Mouse (Mus musculus): ENCODE results near the gene Zcchc10. TPM values are rescaled to one million over a fixed set of nuclear protein-coding genes. Genes with fewer than 3 reads are reported as not detected.
"Not testable (repeated sequence)": the region's sequence is repeated elsewhere in the genome, so short reads cannot be mapped to it uniquely, and the experiment has no call there.

Zcchc10 gene
- polyA plus RNA-seq, 1 experiment, result 10.4 TPM

- no peak overlapping the region for H3K4me3 ChIP-seq (ENCODE audit: insufficient read depth, low read depth, low read length)
- H3K27ac ChIP-seq (replicated peaks; ENCODE audit: low read depth, low read length), result no peak overlapping the region
- peaks cover 12% of the 10 kb centered on the region; the same call in 1 of the 2 replicates for H3K4me1 ChIP-seq (ENCODE audit: control insufficient read depth, insufficient read depth, insufficient read length, low read length)
Observed at GRCm38 (mm10) chr11:53306965-53307364, 17.5 kb upstream of the Zcchc10 start.

DNA sequence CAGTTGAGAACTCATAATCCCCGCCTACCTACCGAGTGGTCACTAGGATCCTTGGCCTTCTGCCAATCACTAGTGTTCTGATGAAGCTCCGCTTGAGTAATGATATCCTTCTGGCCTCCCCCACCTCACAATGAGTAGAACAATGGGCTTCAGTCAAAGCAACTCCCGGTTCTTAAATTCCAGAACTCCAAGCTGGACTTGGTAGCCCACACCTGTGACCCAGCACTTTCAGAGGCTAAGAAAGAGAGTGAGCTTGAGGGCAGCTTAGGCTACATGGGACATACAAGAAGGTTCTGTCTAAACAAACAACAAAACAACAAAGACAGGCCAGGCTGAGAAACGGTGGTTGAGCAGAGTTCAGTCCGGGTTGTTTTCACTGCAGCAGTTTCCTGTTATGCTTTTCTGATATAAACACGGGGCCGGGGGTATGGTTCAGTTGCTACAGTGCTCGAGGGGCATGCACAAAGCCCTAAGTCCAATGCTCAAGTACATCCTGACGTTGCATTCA lies 16.9 kb upstream of the Zcchc10 start:
- Histone ChIP-seq H3K27ac (replicated peaks; ENCODE audit: low read depth, low read length) (peak overlapping the region; percentile 99), H3K4me3 (ENCODE audit: insufficient read depth, low read depth, low read length) (no peak overlapping the region), H3K4me1 (ENCODE audit: control insufficient read depth, insufficient read depth, insufficient read length, low read length) (peaks cover 12% of the 10 kb centered on the region; the same call in 1 of the 2 replicates)

DNA sequence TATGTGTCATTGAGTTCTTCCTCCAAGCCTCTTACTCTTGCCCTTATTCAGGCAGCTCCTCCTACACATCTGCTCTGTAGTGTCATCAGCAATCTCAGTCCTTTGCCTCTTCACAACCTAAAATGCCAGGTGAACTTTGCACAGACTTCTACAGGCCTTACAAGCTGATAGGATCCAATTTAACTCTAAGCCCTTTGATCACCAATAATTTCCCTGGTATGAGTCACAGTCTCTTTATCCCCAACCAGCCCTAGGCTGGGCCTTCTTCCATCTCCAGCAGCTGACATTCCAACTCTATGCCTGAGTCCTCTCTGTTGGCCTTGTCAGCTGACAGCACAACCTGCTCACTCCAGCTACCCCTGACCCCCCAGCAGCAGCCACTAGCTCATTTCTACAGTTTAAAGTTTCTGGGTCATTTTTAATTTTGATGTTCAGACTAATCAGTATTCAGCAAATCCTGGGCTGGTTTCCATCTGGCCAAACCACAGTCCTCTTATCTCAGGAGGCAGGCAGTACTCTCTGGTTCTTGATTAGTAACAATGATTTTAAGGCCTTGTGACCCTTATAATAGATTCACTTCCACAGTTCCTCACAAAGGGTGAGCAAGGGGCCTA lies 16.1 kb upstream of the Zcchc10 start:
- no peak overlapping the region for H3K4me3 ChIP-seq (ENCODE audit: insufficient read depth, low read depth, low read length)
- H3K4me1 ChIP-seq (ENCODE audit: control insufficient read depth, insufficient read depth, insufficient read length, low read length), result peaks cover 12% of the 10 kb centered on the region; the same call in 1 of the 2 replicates
- peak overlapping the region; percentile 99 for H3K27ac ChIP-seq (replicated peaks; ENCODE audit: low read depth, low read length)

GRCm38 (mm10) chr11:53308884-53309310 lies 15.6 kb upstream of the Zcchc10 start:
- Histone ChIP-seq H3K4me3 (ENCODE audit: insufficient read depth, low read depth, low read length) (no peak overlapping the region), H3K4me1 (ENCODE audit: control insufficient read depth, insufficient read depth, insufficient read length, low read length) (peaks cover 12% of the 10 kb centered on the region; the same call in 1 of the 2 replicates), H3K27ac (replicated peaks; ENCODE audit: low read depth, low read length) (peak overlapping the region; percentile 99)

GRCm38 (mm10) chr11:53311385-53311784 lies 13.1 kb upstream of the Zcchc10 start:
- H3K4me1 ChIP-seq (ENCODE audit: control insufficient read depth, insufficient read depth, insufficient read length, low read length), result peaks cover 12% of the 10 kb centered on the region; the same call in 1 of the 2 replicates
- H3K27ac ChIP-seq (replicated peaks; ENCODE audit: low read depth, low read length), result no peak overlapping the region
- H3K4me3 ChIP-seq (ENCODE audit: insufficient read depth, low read depth, low read length), result no peak overlapping the region

DNA sequence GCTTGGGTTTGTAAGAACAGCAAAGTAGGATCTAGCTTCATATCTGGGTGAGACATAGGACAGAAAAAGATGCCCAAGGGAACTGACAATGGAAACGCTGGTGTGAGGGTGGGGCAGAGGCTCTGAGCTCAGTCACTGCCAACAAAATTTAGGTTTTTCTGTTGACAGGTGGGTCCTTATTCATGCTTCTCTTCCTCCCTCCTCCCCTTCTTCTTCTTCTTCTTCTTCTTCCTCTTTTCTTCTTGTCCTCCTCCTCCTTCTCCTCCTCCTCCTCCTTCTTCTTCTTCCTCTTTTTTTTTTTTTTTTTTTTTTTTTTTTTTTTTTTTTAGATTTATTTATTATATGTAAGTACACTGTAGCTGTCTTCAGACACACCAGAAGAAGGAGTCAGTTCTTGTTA lies 11.7 kb upstream of the Zcchc10 start:
- H3K27ac ChIP-seq (replicated peaks; ENCODE audit: low read depth, low read length); H3K4me3 ChIP-seq (ENCODE audit: insufficient read depth, low read depth, low read length); H3K4me1 ChIP-seq (ENCODE audit: control insufficient read depth, insufficient read depth, insufficient read length, low read length): not testable (repeated sequence)

GRCm38 (mm10) chr11:53314770-53315173 lies 9.7 kb upstream of the Zcchc10 start:
- H3K4me3 ChIP-seq (ENCODE audit: insufficient read depth, low read depth, low read length), result no peak overlapping the region
- no peak overlapping the region for H3K27ac ChIP-seq (replicated peaks; ENCODE audit: low read depth, low read length)
- no peaks in the 10 kb centered on the region for H3K4me1 ChIP-seq (ENCODE audit: control insufficient read depth, insufficient read depth, insufficient read length, low read length)

GRCm38 (mm10) chr11:53316996-53317395 lies 7.5 kb upstream of the Zcchc10 start:
- H3K4me3 ChIP-seq (ENCODE audit: insufficient read depth, low read depth, low read length), result no peak overlapping the region
- no peak overlapping the region for H3K27ac ChIP-seq (replicated peaks; ENCODE audit: low read depth, low read length)
- H3K4me1 ChIP-seq (ENCODE audit: control insufficient read depth, insufficient read depth, insufficient read length, low read length), result no peaks in the 10 kb centered on the region

DNA sequence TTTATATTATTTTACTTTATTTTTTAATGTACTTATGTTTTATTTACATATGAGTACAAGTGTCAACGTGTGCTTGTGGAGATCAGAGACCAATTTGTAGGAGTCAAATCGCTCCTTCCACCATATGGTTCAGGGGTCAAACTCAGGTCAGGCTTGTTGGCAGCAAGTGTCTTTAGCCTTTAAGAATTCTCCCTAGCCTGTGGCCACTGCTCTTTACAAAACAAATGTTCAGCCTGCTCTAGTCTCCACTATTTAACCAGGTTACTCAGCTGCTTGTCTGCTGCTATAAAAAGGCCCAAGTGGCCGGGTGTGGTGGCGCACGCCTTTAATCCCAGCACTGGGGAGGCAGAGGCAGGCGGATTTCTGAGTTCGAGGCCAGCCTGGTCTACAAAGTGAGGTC lies 6.4 kb upstream of the Zcchc10 start:
- Histone ChIP-seq H3K27ac (replicated peaks; ENCODE audit: low read depth, low read length) (no peak overlapping the region), H3K4me1 (ENCODE audit: control insufficient read depth, insufficient read depth, insufficient read length, low read length) (no peaks in the 10 kb centered on the region), H3K4me3 (ENCODE audit: insufficient read depth, low read depth, low read length) (no peak overlapping the region)

GRCm38 (mm10) chr11:53318568-53318967 lies 5.9 kb upstream of the Zcchc10 start:
- H3K4me3 ChIP-seq (ENCODE audit: insufficient read depth, low read depth, low read length); H3K27ac ChIP-seq (replicated peaks; ENCODE audit: low read depth, low read length); H3K4me1 ChIP-seq (ENCODE audit: control insufficient read depth, insufficient read depth, insufficient read length, low read length): not testable (repeated sequence)

DNA sequence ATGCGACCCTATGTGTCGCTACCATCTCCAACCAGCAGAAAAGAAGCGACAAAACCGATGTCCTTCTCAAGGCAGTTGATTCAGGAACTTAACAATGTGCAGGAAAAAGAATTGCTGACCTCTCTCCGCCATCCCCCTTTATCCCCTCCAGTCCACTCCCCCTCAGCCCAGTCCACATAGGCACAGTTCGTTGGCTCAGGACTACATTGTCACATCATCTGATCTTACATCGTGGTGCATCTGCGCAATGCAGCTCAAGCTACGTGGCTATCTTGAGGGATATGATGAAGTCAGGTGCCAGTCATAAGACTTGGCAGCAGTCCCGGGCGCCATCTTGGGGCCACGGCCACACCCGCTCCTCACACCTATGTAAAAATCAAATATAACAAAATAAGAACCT lies 4.6 kb upstream of the Zcchc10 start:
- H3K4me3 ChIP-seq (ENCODE audit: insufficient read depth, low read depth, low read length); H3K4me1 ChIP-seq (ENCODE audit: control insufficient read depth, insufficient read depth, insufficient read length, low read length); H3K27ac ChIP-seq (replicated peaks; ENCODE audit: low read depth, low read length): not testable (repeated sequence)

- no peak overlapping the region for H3K27ac ChIP-seq (replicated peaks; ENCODE audit: low read depth, low read length)
- peaks cover 3% of the 10 kb centered on the region; the same call in 1 of the 2 replicates for H3K4me1 ChIP-seq (ENCODE audit: control insufficient read depth, insufficient read depth, insufficient read length, low read length)
- no peak overlapping the region for H3K4me3 ChIP-seq (ENCODE audit: insufficient read depth, low read depth, low read length)
Observed at GRCm38 (mm10) chr11:53330325-53330724, 5.8 kb downstream of the Zcchc10 start.

DNA sequence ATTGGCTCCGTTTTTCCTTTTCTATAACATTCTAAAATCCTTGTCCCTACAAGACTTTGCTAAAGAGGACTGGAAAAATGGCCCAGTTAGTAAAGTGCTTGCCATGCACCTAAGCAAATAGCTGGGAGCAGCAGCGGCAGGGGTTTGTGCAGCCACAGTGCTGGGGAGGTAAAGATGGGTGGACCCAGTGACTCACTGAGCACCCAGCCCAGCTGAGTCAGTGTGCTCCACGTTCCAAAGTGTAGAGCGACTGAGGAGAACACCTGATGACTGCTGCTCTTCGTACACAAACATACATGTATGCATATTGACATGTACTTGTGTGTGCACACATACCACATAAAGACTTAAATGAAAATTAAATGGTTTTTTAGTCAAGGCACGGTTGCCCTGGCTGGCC lies 6.6 kb downstream of the Zcchc10 start:
- Histone ChIP-seq H3K4me3 (ENCODE audit: insufficient read depth, low read depth, low read length) (no peak overlapping the region), H3K27ac (replicated peaks; ENCODE audit: low read depth, low read length) (no peak overlapping the region)

DNA sequence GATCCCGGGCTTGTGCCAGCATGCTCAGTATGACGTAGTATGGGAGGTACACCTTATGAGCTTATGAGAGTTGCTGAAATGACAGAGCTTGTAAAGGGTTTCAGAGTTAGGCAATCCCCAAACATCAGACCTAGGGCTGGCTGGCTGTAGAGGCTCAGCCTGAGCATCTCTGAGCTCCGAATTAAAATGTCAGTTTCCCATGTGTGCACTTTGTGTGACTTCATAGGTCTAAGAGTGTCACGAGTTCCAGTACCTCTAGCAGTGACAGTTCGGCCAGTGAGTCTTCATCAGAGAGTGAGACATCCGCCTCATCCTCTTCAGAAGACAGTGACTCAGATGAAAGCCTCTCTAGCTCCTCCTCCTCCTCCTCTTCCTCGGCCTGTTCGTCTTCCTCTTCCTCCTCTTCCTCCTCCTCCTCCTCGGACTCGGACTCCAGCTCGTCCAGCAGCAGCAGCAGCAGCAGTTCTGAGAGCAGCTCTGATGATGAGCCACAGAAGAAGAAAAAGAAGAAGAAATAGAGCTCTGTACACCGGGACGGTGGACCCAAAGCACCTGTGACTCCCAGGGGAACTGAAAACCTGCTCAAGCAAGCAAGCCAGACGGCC lies 7.7 kb downstream of the Zcchc10 start:
- Histone ChIP-seq H3K4me1 (ENCODE audit: control insufficient read depth, insufficient read depth, insufficient read length, low read length) (no peaks in the 10 kb centered on the region), H3K27ac (replicated peaks; ENCODE audit: low read depth, low read length) (no peak overlapping the region), H3K4me3 (ENCODE audit: insufficient read depth, low read depth, low read length) (no peak overlapping the region)

More for the DNA sequence above, 6.6 kb downstream of the Zcchc10 start:
- no peaks in the 10 kb centered on the region for H3K4me1 ChIP-seq (ENCODE audit: control insufficient read depth, insufficient read depth, insufficient read length, low read length)

GRCm38 (mm10) chr11:53335505-53336181 lies 11.2 kb downstream of the Zcchc10 start:
- H3K27ac ChIP-seq (replicated peaks; ENCODE audit: low read depth, low read length), result no peak overlapping the region
- no peak overlapping the region for H3K4me3 ChIP-seq (ENCODE audit: insufficient read depth, low read depth, low read length)
- no peaks in the 10 kb centered on the region for H3K4me1 ChIP-seq (ENCODE audit: control insufficient read depth, insufficient read depth, insufficient read length, low read length)

All from brown adipose tissue, adult 24 weeks (tissue).